Mouse (Mus musculus): ENCODE results near the gene Npas3. TPM values are rescaled to one million over a fixed set of nuclear protein-coding genes. Genes with fewer than 3 reads are reported as not detected.

The Npas3 gene
- polyA plus RNA-seq, 1 experiment from 2014 or later, result 25.0 TPM

DNA sequence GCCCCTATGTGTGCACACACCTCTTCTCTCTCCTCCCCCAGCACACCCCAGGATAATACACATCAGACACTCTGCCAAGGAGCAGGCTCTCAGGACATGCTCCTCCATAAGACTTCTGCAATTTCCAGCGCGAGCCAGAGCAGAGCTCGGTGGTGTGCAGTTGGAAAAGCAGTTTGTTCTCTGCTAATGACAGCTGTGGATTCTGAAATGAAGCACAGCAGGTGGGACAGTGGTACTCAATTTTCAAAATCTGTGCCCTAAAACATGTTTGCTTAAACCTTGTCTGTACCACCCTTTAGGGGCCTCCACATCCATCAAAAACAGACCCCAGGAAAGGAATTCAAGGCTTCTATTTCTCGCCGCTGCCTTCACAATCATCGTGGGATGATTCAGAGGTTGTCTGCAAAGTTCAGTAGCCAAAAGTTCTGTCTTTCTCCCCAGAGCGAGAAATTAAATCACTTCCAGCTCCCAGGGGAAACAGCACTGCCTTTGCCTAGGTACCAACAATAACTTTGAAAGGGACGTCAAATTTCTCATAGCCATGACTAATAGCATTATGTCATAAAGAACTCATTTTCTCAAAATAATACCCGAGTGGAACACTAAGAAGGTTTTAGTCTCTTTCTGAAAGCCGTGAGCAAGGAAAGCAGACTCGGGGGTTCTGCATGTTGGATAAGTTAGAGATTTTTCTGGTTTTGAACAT is 533.5 kb downstream of the Npas3 start:
- ATAC-seq (ENCODE audit: low FRiP score), result no peak
- Histone ChIP-seq H3K36me3 (no peaks in the 10 kb centered on the region), H3K9me3 (no peaks in the 10 kb centered on the region), H3K9ac (no peak overlapping the region), H3K27me3 (no peaks in the 10 kb centered on the region), H3K4me3 (no peak overlapping the region), H3K4me2 (no peak overlapping the region), H3K27ac (no peak overlapping the region), H3K4me1 (replicated peaks) (peaks cover 23% of the 10 kb centered on the region)
- 59% methylated on average over 11 of the region's 11 CpGs for WGBS

DNA sequence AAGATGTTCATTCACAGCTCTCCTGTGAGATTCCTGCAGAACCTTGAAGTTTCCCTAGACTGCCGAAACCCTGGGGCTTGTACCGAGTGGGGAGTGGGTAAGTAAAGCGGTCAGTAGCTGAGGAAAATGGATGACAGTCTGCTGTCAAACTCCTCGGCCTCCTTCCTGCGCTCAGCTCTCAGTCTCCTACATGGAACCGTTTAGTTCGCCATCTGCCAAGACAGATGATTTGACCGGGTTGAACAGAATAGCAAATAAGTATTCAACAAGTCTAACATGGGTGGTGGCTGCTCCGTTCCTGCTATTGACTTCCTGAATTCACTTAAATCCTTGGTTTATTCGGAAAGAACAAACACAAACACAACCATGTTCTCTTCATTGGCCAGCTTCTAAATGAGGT is 541.0 kb downstream of the Npas3 start:
- Histone ChIP-seq H3K27me3 (no peaks in the 10 kb centered on the region), H3K4me1 (replicated peaks) (peaks cover 19% of the 10 kb centered on the region), H3K36me3 (no peaks in the 10 kb centered on the region), H3K4me2 (no peak overlapping the region), H3K27ac (no peak overlapping the region), H3K4me3 (no peak overlapping the region), H3K9ac (no peak overlapping the region), H3K9me3 (no peaks in the 10 kb centered on the region)
- WGBS, result 76% methylated on average over 10 of the region's 10 CpGs
- no peak for ATAC-seq (ENCODE audit: low FRiP score)

DNA sequence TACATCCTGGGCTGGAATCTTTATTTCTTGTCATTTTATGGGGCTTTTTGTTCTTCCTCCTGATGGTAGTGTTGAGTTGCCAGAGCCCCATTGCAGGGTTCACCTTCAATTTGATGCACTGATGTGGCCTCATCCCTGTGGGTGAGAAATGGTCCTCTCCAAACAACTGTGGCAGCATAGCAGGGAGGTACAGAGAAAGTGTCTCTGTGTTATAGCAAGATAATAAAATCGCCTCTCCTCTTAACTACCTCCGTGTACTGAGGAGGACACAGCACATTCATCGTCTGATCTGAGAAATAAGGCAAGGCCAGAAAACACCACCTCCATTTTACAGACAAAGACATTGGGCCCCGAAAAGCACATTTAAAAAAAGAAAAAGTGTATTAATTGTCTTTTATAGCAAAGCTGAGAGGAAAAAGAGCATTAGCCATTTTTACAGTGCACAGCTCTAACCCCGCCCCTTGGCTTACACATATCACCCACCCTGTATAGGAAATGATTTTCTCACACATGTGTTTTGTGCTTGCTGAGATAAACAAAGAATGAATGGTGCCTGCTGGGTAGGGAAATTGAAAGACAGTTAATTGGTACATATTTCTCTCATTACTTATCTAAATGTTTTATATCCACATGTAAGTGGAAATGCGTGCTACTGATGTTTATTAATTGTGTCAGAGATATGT is 546.4 kb downstream of the Npas3 start:
- Histone ChIP-seq H3K9me3 (no peaks in the 10 kb centered on the region), H3K9ac (no peak overlapping the region), H3K4me2 (no peak overlapping the region), H3K36me3 (no peaks in the 10 kb centered on the region), H3K4me3 (no peak overlapping the region), H3K27me3 (no peaks in the 10 kb centered on the region), H3K27ac (no peak overlapping the region; the same call in 1 of the 2 replicates), H3K4me1 (replicated peaks) (peaks cover 17% of the 10 kb centered on the region)
- WGBS, result 84% methylated on average over 6 of the region's 6 CpGs
- ATAC-seq (ENCODE audit: low FRiP score), result no peak

DNA sequence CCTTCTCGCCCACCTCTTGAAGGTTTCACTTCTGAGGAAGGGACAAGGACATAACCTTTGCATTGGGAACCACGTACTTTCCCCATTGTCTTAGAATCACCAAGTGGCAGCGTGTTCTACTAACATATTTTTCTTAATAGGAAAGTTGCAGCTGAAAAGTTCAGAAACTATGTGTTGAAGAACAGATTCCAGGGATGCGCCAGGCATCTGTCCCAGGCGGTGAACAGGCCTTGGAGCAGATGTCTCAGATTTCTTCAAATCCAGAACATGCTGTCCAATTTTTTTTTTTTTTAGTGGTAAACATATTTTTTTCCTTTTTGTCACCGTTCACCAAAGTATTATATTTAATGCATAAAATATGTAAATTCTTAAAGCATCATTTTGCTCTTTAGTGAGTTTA is 553.4 kb downstream of the Npas3 start:
- Histone ChIP-seq H3K4me1 (replicated peaks) (peaks cover 19% of the 10 kb centered on the region), H3K9ac (no peak overlapping the region), H3K4me3 (no peak overlapping the region), H3K4me2 (no peak overlapping the region), H3K27ac (no peak overlapping the region), H3K27me3 (no peaks in the 10 kb centered on the region), H3K9me3 (no peaks in the 10 kb centered on the region), H3K36me3 (no peaks in the 10 kb centered on the region)
- 88% methylated on average over 6 of the region's 6 CpGs for WGBS
- no peak for ATAC-seq (ENCODE audit: low FRiP score)

DNA sequence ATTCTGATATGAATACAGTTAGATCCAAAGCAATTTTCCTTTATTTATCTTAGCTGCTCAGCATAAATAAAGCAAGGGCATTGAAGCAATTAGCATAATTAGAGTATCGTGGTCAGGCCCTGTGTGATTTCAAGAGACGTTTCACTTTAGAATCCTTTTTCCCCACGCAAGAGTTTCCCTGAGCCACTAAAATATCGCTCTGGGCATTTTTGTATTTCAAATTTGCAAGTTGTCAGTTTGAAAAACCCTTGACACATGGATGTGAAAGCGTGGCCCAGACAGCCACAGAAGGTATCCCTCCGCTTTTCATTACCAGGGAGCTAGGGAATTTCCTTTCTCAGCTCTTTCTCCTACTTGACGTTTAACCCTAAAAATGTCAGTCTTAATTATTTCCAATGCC is 553.9 kb downstream of the Npas3 start:
- Histone ChIP-seq H3K9ac (no peak overlapping the region), H3K4me2 (no peak overlapping the region), H3K36me3 (no peaks in the 10 kb centered on the region), H3K27me3 (no peaks in the 10 kb centered on the region), H3K9me3 (no peaks in the 10 kb centered on the region), H3K4me1 (replicated peaks) (peaks cover 24% of the 10 kb centered on the region), H3K27ac (no peak overlapping the region), H3K4me3 (no peak overlapping the region)
- WGBS, result 45% methylated on average over 7 of the region's 7 CpGs
- ATAC-seq (ENCODE audit: low FRiP score), result no peak

DNA sequence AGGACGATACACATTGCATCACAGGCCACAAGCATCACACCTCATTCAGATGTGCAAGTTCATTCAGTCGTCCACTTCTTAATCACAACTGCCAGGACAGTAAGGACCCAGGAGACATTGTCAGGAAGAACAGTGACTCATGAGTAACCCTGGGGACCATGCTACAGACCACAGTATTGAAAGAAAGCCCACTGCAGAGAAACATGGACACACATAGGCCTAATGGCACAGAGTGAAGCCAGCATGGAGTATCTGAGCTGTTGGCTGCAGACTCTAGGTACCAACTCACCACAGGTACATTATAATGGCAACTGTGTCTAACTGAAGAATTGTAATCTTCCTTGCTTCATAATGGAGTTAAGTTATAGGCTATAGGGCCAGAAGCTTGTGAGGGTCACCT is 561.6 kb downstream of the Npas3 start:
- Histone ChIP-seq H3K4me1 (replicated peaks) (peaks cover 31% of the 10 kb centered on the region), H3K27ac (no peak overlapping the region), H3K27me3 (no peaks in the 10 kb centered on the region), H3K4me3 (no peak overlapping the region), H3K4me2 (no peak overlapping the region), H3K9me3 (no peaks in the 10 kb centered on the region), H3K9ac (no peak overlapping the region), H3K36me3 (no peaks in the 10 kb centered on the region)
- WGBS, result 90% methylated on average over 2 of the region's 2 CpGs
- ATAC-seq (ENCODE audit: low FRiP score), result no peak

DNA sequence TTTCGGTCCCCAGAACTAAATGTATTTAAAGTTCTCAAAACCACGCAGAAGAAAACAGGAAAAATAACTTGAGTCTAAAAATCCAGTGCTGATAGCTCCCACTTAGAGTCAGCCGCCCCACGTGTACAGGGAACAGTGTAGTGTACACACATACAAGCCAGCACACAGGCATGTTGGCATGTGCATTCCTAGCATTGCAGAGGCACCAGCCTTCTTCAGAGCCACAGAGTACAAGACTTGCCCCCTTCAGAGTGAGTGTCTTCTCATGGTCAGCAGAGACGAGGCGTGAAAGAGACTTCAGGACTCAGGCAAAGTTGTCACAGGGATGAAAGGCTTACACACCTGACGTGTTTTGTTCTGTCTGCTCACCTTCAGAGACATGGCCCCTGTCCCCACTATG is 565.8 kb downstream of the Npas3 start:
- Histone ChIP-seq H3K36me3 (no peaks in the 10 kb centered on the region; the same call in 1 of the 2 replicates), H3K9ac (no peak overlapping the region), H3K4me1 (replicated peaks) (peaks cover 23% of the 10 kb centered on the region), H3K27ac (no peak overlapping the region), H3K27me3 (no peaks in the 10 kb centered on the region), H3K4me3 (no peak overlapping the region), H3K4me2 (no peak overlapping the region), H3K9me3 (peaks cover 11% of the 10 kb centered on the region; the same call in 1 of the 2 replicates)
- no peak for ATAC-seq (ENCODE audit: low FRiP score)
- WGBS, result 90% methylated on average over 7 of the region's 7 CpGs

DNA sequence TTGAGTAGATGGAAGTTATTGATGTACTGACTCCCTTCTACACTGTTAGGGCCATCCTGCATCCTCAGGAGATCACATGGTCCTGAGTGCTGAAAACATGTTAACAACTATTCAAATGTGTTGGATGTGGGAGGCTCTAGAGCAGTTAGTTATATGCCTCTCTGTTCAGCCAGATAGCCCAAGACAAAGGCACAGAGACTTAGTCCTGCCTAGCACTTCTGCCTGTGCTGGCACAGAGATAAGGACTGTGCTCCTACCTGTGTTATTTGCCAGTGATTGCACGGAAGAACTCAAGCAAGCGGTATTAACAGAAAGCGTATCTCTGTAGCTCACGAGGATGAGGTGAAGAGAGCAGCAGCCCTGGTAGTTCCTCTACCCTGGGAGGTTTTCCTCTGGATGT is 571.5 kb downstream of the Npas3 start:
- ATAC-seq (ENCODE audit: low FRiP score), result no peak

DNA sequence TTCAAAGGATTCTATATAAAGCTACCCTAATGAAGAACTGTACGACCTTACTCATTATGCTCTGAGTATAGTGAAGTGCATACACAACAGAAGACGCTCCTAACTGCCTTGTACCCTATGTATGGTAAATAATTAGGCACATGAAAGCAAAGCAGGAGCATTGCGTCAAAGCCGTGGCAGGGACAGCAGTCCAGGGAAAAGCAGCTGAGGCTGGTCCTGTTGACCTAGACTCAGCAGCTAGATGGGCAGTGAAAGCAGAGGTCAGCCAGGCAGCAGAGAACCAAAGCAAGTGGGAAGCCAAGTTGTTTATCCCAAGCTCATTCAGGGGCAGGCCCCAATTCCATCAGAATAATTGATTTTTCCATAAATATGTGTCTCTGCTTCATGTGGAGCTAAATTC is 574.4 kb downstream of the Npas3 start:
- Histone ChIP-seq H3K36me3 (no peaks in the 10 kb centered on the region), H3K9me3 (no peaks in the 10 kb centered on the region), H3K9ac (no peak overlapping the region), H3K27me3 (no peaks in the 10 kb centered on the region), H3K27ac (peak overlapping the region; percentile 1; the same call in 1 of the 2 replicates), H3K4me1 (replicated peaks) (peaks cover 28% of the 10 kb centered on the region), H3K4me2 (no peak overlapping the region), H3K4me3 (no peak overlapping the region)
- WGBS, result 70% methylated on average over 4 of the region's 4 CpGs
- no peak for ATAC-seq (ENCODE audit: low FRiP score)

More for the DNA sequence above, 571.5 kb downstream of the Npas3 start:
- no peak overlapping the region for H3K27ac ChIP-seq
- 96% methylated on average over 4 of the region's 4 CpGs for WGBS
- no peak overlapping the region for H3K4me2 ChIP-seq
- no peaks in the 10 kb centered on the region for H3K27me3 ChIP-seq
- no peaks in the 10 kb centered on the region; the same call in 1 of the 2 replicates for H3K36me3 ChIP-seq
- peaks cover 11% of the 10 kb centered on the region; the same call in 1 of the 2 replicates for H3K9me3 ChIP-seq
- no peak overlapping the region for H3K4me3 ChIP-seq
- H3K4me1 ChIP-seq (replicated peaks), result peaks cover 9% of the 10 kb centered on the region
- no peak overlapping the region for H3K9ac ChIP-seq

DNA sequence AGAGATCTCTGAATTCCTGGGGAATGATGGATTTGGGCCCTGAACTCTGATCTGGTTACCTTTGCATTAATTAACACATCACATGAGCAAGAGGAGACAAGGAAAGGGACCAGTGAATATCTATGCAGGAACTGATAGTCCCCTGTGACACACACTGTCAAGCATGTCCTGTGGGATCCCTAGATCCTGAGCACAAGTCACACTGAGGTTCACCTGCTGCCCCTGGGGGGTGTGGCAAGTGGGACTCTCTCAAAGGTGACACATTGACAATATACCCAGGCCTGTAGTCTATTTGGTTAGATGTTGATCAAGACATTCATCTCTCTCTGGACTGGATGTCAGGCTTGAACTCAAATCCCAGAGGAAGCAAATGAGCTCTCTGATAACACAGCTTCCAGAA is 576.8 kb downstream of the Npas3 start:
- Histone ChIP-seq H3K4me1 (replicated peaks) (peaks cover 24% of the 10 kb centered on the region), H3K9ac (no peak overlapping the region), H3K27me3 (no peaks in the 10 kb centered on the region), H3K9me3 (no peaks in the 10 kb centered on the region), H3K4me2 (no peak overlapping the region), H3K36me3 (no peaks in the 10 kb centered on the region), H3K4me3 (no peak overlapping the region), H3K27ac (no peak overlapping the region)
- no peak for ATAC-seq (ENCODE audit: low FRiP score)

DNA sequence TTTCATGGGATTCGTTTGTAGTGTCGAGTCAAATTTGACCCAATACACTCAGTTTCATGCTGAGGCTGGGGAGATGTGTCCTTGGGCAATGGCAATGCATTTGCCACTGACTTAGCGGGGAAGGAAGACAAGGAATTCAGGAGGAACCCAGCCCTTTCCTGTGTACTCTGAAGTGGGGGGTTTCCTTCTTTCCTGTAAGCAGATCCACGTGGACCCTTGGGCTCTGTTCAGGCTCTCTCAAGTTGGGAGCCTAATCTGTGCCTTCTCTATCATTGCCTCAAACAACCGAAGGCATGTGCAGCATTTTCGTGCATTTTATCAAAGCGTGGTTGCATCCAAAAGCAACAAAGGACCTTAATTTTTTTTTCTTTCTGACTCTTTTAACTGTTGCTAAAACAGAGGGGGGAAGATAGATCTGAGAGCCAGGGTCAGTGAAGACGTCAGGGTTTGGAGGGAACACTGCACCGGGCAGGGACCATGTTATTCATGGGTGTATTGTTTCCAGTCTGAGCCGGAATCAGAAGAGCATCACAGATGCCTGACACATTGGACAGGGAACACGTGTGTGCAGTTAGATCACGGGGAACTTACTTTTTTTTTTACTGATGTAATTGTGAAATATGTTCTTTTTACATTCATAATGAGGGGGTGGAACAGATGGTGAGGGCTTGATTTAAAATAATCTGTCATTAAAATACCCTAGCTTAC is 577.6 kb downstream of the Npas3 start:
- H3K4me3 ChIP-seq, result no peak overlapping the region
- H3K9me3 ChIP-seq, result no peaks in the 10 kb centered on the region
- no peaks in the 10 kb centered on the region for H3K27me3 ChIP-seq
- peaks cover 24% of the 10 kb centered on the region for H3K4me1 ChIP-seq (replicated peaks)
- 57% methylated on average over 12 of the region's 12 CpGs for WGBS
- peak overlapping the region; percentile 56 for H3K27ac ChIP-seq
- H3K9ac ChIP-seq, result no peak overlapping the region
- no peaks in the 10 kb centered on the region for H3K36me3 ChIP-seq
- ATAC-seq (ENCODE audit: low FRiP score), result 0 out of 2 replicates have a peak, but pooled peaks have one; percentile 63
- no peak overlapping the region for H3K4me2 ChIP-seq

DNA sequence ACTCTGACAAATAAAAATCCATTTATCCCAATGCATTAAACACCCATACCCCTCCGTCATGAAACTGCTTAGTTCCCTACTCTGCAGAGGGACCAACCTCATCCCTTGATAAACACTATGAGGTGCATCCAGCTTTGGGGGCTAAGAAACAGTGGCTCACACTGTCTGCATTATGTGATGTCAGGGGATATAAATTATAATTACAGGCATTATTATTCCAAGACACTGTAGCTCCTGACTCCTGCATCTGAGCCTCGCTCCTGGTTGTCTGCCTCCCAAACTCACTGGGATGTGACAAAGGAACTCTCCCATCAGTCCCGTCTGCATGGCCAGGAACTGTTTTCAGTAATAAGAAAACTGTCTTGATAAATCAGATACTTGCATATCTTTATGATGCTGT is 578.3 kb downstream of the Npas3 start:
- peak overlapping the region; percentile 45; the same call in 1 of the 2 replicates for H3K27ac ChIP-seq
- no peak overlapping the region for H3K9ac ChIP-seq
- H3K4me3 ChIP-seq, result no peak overlapping the region
- H3K36me3 ChIP-seq, result no peaks in the 10 kb centered on the region
- no peak for ATAC-seq (ENCODE audit: low FRiP score)
- H3K4me2 ChIP-seq, result no peak overlapping the region
- H3K4me1 ChIP-seq (replicated peaks), result peaks cover 26% of the 10 kb centered on the region
- WGBS, result 43% methylated on average over 3 of the region's 3 CpGs
- no peaks in the 10 kb centered on the region for H3K9me3 ChIP-seq
- H3K27me3 ChIP-seq, result no peaks in the 10 kb centered on the region
